Mouse (Mus musculus): ENCODE results near the gene Cntnap2. TPM values are rescaled to one million over a fixed set of nuclear protein-coding genes. Genes with fewer than 3 reads are reported as not detected.

Cntnap2 gene
- total and polyA plus RNA-seq, 3 experiments, result 0.30 to 0.79 (median 0.44) TPM

GRCm38 (mm10) chr6:45327952-45328485 lies 268.9 kb downstream of the Cntnap2 start:
- H3K9ac ChIP-seq (ENCODE audit: insufficient read depth, low read depth), result no peak overlapping the region
- no peaks in the 10 kb centered on the region for H3K79me2 ChIP-seq (replicated peaks; ENCODE audit: control insufficient read depth, extremely low read depth, insufficient read depth, poor library complexity, severe bottlenecking)
- H3K4me2 ChIP-seq (ENCODE audit: insufficient read depth, low read depth, poor library complexity, severe bottlenecking), result no peak overlapping the region
- no peaks in the 10 kb centered on the region for H3K27me3 ChIP-seq (replicated peaks)
- TF ChIP-seq E2F4 (IDR thresholded peaks at IDR 0.05; ENCODE audit: insufficient replicate concordance, low read depth, low read length), result no peak
- no peak for TF ChIP-seq ZNF384 (IDR thresholded peaks at IDR 0.05; ENCODE audit: low read depth, low read length)
- no peak for TF ChIP-seq BHLHE40 (IDR thresholded peaks at IDR 0.05; ENCODE audit: low read depth, low read length)
- no peak for TF ChIP-seq ZKSCAN1 (IDR thresholded peaks at IDR 0.05; ENCODE audit: borderline replicate concordance, low read depth, low read length)
- no peak for TF ChIP-seq PAX5 (IDR thresholded peaks at IDR 0.05; ENCODE audit: low read length)
- no peak for TF ChIP-seq KAT2A (IDR thresholded peaks at IDR 0.05; ENCODE audit: insufficient replicate concordance, low read length)
- TF ChIP-seq RCOR1 (conservative IDR thresholded peaks at IDR 0.05; ENCODE audit: low read depth, low read length), result no peak
- no peak for TF ChIP-seq SMC3 (IDR thresholded peaks at IDR 0.05; ENCODE audit: low read depth, low read length)
- no peak for TF ChIP-seq ETS1 (conservative IDR thresholded peaks at IDR 0.05; ENCODE audit: low read depth, low read length)
- no peak for TF ChIP-seq POLR2AphosphoS2 (IDR thresholded peaks at IDR 0.05; ENCODE audit: low read depth, low read length)
- no peak for TF ChIP-seq POLR2A (IDR thresholded peaks at IDR 0.05; ENCODE audit: low read depth, low read length)
- TF ChIP-seq NRF1 (IDR thresholded peaks at IDR 0.05; ENCODE audit: low read depth, low read length), result no peak
- in situ Hi-C loops (cut with MboI; ENCODE audit: low pct_ligation_motif_present, low pct_unique_long_range_greater_than_20kb, low sequenced_read_pairs) (no loop called here), dilution Hi-C loops (cut with MboI; ENCODE audit: extremely low pct_ligation_motif_present, extremely low pct_unique_long_range_greater_than_20kb, low sequenced_read_pairs) (no loop called here)
- no peaks in the 10 kb centered on the region for H3K4me1 ChIP-seq (ENCODE audit: control insufficient read depth in 1 of 2, insufficient read depth in 2 of 2)
- no peak overlapping the region for H3K4me3 ChIP-seq (replicated peaks in 1 of 3; ENCODE audit: low read depth in 2 of 3, low read length in 2 of 3, poor library complexity in 1 of 3)
- no peaks in the 10 kb centered on the region for H3K36me3 ChIP-seq (replicated peaks in 1 of 2; ENCODE audit: control insufficient read depth in 1 of 2, insufficient read depth in 1 of 2, low read length in 1 of 2)
- no peak for DNase-seq (ENCODE audit: extremely low read depth)
- peaks cover 9% of the 10 kb centered on the region for H3K9me3 ChIP-seq (replicated peaks; ENCODE audit: low read length)
- H3K27ac ChIP-seq (ENCODE audit: insufficient read depth, low read depth), result no peak overlapping the region

GRCm38 (mm10) chr6:45345396-45345795 lies 286.2 kb downstream of the Cntnap2 start:
- no peaks in the 10 kb centered on the region for H3K4me1 ChIP-seq (ENCODE audit: control insufficient read depth in 1 of 2, insufficient read depth in 2 of 2)
- dilution Hi-C loops (cut with MboI; ENCODE audit: extremely low pct_ligation_motif_present, extremely low pct_unique_long_range_greater_than_20kb, low sequenced_read_pairs) (no loop called here), in situ Hi-C loops (cut with MboI; ENCODE audit: low pct_ligation_motif_present, low pct_unique_long_range_greater_than_20kb, low sequenced_read_pairs) (no loop called here)
- H3K27ac ChIP-seq (ENCODE audit: insufficient read depth, low read depth), result no peak overlapping the region
- no peak for DNase-seq (ENCODE audit: extremely low read depth)
- no peaks in the 10 kb centered on the region for H3K27me3 ChIP-seq (replicated peaks)
- H3K79me2 ChIP-seq (replicated peaks; ENCODE audit: control insufficient read depth, extremely low read depth, insufficient read depth, poor library complexity, severe bottlenecking), result no peaks in the 10 kb centered on the region
- no peak overlapping the region for H3K4me2 ChIP-seq (ENCODE audit: insufficient read depth, low read depth, poor library complexity, severe bottlenecking)
- H3K4me3 ChIP-seq (replicated peaks in 1 of 3; ENCODE audit: low read depth in 2 of 3, low read length in 2 of 3, poor library complexity in 1 of 3), result no peak overlapping the region
- TF ChIP-seq BHLHE40 (IDR thresholded peaks at IDR 0.05; ENCODE audit: low read depth, low read length) (no peak), MXI1 (IDR thresholded peaks at IDR 0.05; ENCODE audit: low read depth, low read length) (no peak), CTCF (conservative IDR thresholded peaks at IDR 0.05 in 1 of 2, IDR thresholded peaks at IDR 0.05 in 1 of 2; ENCODE audit: low read depth in 2 of 2, low read length in 2 of 2) (no peak), POLR2A (IDR thresholded peaks at IDR 0.05; ENCODE audit: low read depth, low read length) (no peak), EP300 (IDR thresholded peaks at IDR 0.05; ENCODE audit: low read length) (no peak), SMC3 (IDR thresholded peaks at IDR 0.05; ENCODE audit: low read depth, low read length) (no peak)
- H3K36me3 ChIP-seq (replicated peaks in 1 of 2; ENCODE audit: control insufficient read depth in 1 of 2, insufficient read depth in 1 of 2, low read length in 1 of 2), result no peaks in the 10 kb centered on the region
- peaks cover 13% of the 10 kb centered on the region for H3K9me3 ChIP-seq (replicated peaks; ENCODE audit: low read length)
- no peak overlapping the region for H3K9ac ChIP-seq (ENCODE audit: insufficient read depth, low read depth)
